Mouse (Mus musculus) lung, embryonic 14.5 days (tissue): ENCODE data around the gene Esr1. TPM values are rescaled to one million over a fixed set of nuclear protein-coding genes. Genes with fewer than 3 reads are reported as not detected.
A peak's percentile ranks its signal among the peaks of the same experiment; 100 is the strongest.

Experiments used
- ATAC-seq: fragments of 200-750 bp; cut with Nextera tagmentation; 2 replicates; pipeline ENCODE4 v1.8.0; 2017; ENCODE audit warnings: mild to moderate bottlenecking, moderate TSS enrichment, moderate library complexity; ENCODE audit not compliant: insufficient read depth
- DNase-seq: peaks from one replicate; pipeline ENCODE4 v3.0.0-alpha.2; 2015
- H3K27ac ChIP-seq: fragments of 300-500 bp; sonication (generic); 2 replicates; pipeline ENCODE4 v1.5.1; 2014; ENCODE audit warnings: low read depth, mild to moderate bottlenecking, moderate library complexity
- H3K27me3 ChIP-seq: fragments of 300-500 bp; sonication (generic); 2 replicates; pipeline ENCODE4 v1.6.1; 2014; ENCODE audit warnings: low read length, control low read depth; ENCODE audit not compliant: insufficient read depth
- H3K36me3 ChIP-seq: fragments of 300-500 bp; sonication (generic); 2 replicates; pipeline ENCODE4 v1.6.1; 2014; ENCODE audit warnings: control low read depth; ENCODE audit not compliant: insufficient read depth
- H3K4me1 ChIP-seq: fragments of 300-500 bp; sonication (generic); 2 replicates; pipeline ENCODE4 v1.6.1; 2014; ENCODE audit warnings: antibody characterized with exemption, control low read depth; ENCODE audit not compliant: insufficient read depth
- H3K4me2 ChIP-seq: fragments of 300-500 bp; sonication (generic); 2 replicates; pipeline ENCODE4 v1.6.1; 2014; ENCODE audit warnings: mild to moderate bottlenecking
- H3K4me3 ChIP-seq: fragments of 300-500 bp; sonication (generic); 2 replicates; pipeline ENCODE4 v1.5.1; 2014; ENCODE audit warnings: low read depth, low read length
- H3K9ac ChIP-seq: fragments of 300-500 bp; sonication (generic); 2 replicates; pipeline ENCODE4 v1.6.1; 2014
- H3K9me3 ChIP-seq: fragments of 300-500 bp; sonication (generic); 2 replicates; pipeline ENCODE4 v1.6.1; 2016; ENCODE audit warnings: low read depth, low read length, control low read depth
- CTCF ChIP-seq: IDR thresholded peaks from 2 replicates; pipeline ENCODE4 v1.5.1; 2016; ENCODE audit warnings: antibody characterized with exemption, low read depth
- whole genome bisulfite sequencing: fragments of 180-500 bp; shearing (Covaris S2); extraction: QIAGEN DNeasy Blood & Tissue Kit; methylation state at CpG from one replicate; pipeline ENCODE4 v1.1.7; 2014; 5-methylcytosine and 5-hydroxymethylcytosine counted together
- polyA plus RNA-seq: library from polyadenylated mRNA; unstranded; fragments of >200 nt; fragmentation: Nextera tagmentation; extraction: Ambion mirVana; gene quantifications from 2 replicates; pipeline ENCODE4 v1.2.1, GENCODE M21; 2014

The Esr1 gene
- polyA plus RNA-seq, 1 experiment from 2014 or later: 0.05 TPM

DNA sequence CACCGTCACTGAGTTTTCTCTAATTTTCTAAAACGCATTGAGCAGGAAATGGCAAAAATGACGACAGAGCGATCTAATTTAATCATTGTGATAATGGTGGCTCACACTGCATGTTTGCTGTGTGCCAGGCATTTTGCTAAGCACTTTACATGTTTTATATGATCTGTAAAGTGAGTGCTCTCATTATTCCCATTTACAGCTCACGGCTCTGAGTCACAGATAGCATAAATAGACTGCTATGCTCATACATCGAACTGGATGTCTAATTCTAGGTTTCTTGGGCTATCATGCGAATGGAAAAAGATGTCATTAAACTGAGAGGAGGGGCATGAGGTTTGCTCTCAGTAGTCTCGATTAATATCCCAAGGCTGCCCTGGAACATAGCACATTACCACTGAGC lies 274.6 kb downstream of the Esr1 start:
- no peak overlapping the region for H3K4me3 ChIP-seq
- H3K27ac ChIP-seq: no peak overlapping the region
- no peak overlapping the region for H3K4me2 ChIP-seq
- H3K27me3 ChIP-seq: no peaks in the 10 kb centered on the region
- H3K4me1 ChIP-seq: no peaks in the 10 kb centered on the region
- DNase-seq (no peak), ATAC-seq (no peak)
- H3K9me3 ChIP-seq: no peaks in the 10 kb centered on the region
- 58% methylated on average over 8 of the region's 8 CpGs for WGBS
- no peaks in the 10 kb centered on the region for H3K36me3 ChIP-seq
- no peak overlapping the region for H3K9ac ChIP-seq
- TF ChIP-seq CTCF: no peak

DNA sequence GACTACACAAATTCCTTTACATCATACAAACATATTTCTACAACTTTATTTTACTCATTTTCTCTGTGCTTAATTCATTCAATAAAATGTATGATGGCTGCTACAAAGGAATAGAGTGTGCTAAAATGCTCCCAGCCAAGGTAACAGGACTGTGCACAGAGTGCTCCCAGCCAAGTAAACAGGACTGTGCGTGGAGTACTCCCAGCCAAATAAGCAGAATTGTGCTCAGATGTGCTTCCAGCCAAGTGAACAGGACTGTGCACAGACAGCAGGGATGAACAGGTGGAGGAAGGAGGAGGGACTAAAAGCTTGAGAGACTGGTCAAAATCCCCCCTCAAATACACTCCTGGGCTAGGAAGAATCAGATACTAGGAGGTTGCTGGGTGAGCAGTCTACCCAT lies 282.1 kb downstream of the Esr1 start:
- WGBS: 47% methylated on average over 1 of the region's 1 CpGs
- Histone ChIP-seq H3K9ac (no peak overlapping the region), H3K9me3 (no peaks in the 10 kb centered on the region), H3K4me3 (no peak overlapping the region), H3K27me3 (no peaks in the 10 kb centered on the region), H3K36me3 (no peaks in the 10 kb centered on the region), H3K27ac (no peak overlapping the region), H3K4me1 (no peaks in the 10 kb centered on the region), H3K4me2 (no peak overlapping the region)
- DNase-seq: no peak
- TF ChIP-seq CTCF: no peak
- no peak for ATAC-seq

GRCm38 (mm10) chr10:4897789-4898188 lies 286.4 kb downstream of the Esr1 start:
- no peak for ATAC-seq
- H3K9ac ChIP-seq: no peak overlapping the region
- no peaks in the 10 kb centered on the region for H3K9me3 ChIP-seq
- no peak overlapping the region for H3K4me3 ChIP-seq
- DNase-seq: peak; percentile 11
- no peaks in the 10 kb centered on the region for H3K27me3 ChIP-seq
- no peaks in the 10 kb centered on the region for H3K4me1 ChIP-seq
- WGBS: 60% methylated on average over 4 of the region's 4 CpGs
- H3K4me2 ChIP-seq: no peak overlapping the region
- no peak for TF ChIP-seq CTCF
- no peak overlapping the region for H3K27ac ChIP-seq
- no peaks in the 10 kb centered on the region for H3K36me3 ChIP-seq

DNA sequence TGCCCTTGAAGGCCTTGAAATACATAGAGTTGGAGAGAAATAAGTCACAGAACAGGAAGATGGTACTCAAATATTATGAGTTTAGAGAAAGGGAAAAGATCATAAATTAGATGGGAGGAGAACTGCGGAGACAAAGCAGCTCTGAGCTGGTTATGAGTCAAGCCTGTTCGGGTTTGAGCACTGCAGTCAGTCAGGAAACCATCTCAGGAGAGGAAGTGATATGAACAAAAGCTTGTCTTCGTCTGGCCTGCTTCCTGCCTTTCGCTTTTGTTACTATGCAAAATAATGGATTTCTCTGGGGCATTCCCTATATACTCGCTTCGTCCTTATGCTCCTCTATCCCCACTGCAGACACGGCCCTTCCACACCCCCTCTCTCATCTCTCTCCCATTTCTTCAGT lies 288.9 kb downstream of the Esr1 start:
- no peaks in the 10 kb centered on the region for H3K27me3 ChIP-seq
- H3K9me3 ChIP-seq: no peaks in the 10 kb centered on the region
- WGBS: 68% methylated on average over 7 of the region's 7 CpGs
- no peak overlapping the region for H3K4me2 ChIP-seq
- H3K27ac ChIP-seq: no peak overlapping the region
- H3K4me3 ChIP-seq: no peak overlapping the region
- TF ChIP-seq CTCF: no peak
- DNase-seq (no peak), ATAC-seq (no peak)
- H3K36me3 ChIP-seq: no peaks in the 10 kb centered on the region
- no peaks in the 10 kb centered on the region for H3K4me1 ChIP-seq
- H3K9ac ChIP-seq: no peak overlapping the region

- no peaks in the 10 kb centered on the region for H3K4me1 ChIP-seq
- H3K27ac ChIP-seq: no peak overlapping the region
- no peak overlapping the region for H3K4me3 ChIP-seq
- DNase-seq (no peak), ATAC-seq (no peak)
- H3K27me3 ChIP-seq: no peaks in the 10 kb centered on the region
- no peak overlapping the region for H3K9ac ChIP-seq
- TF ChIP-seq CTCF: no peak
- no peaks in the 10 kb centered on the region for H3K9me3 ChIP-seq
- H3K36me3 ChIP-seq: no peaks in the 10 kb centered on the region
- WGBS: 69% methylated on average over 2 of the region's 2 CpGs
- no peak overlapping the region for H3K4me2 ChIP-seq
Measured at GRCm38 (mm10) chr10:4909271-4909670, 297.9 kb downstream of the Esr1 start.

DNA sequence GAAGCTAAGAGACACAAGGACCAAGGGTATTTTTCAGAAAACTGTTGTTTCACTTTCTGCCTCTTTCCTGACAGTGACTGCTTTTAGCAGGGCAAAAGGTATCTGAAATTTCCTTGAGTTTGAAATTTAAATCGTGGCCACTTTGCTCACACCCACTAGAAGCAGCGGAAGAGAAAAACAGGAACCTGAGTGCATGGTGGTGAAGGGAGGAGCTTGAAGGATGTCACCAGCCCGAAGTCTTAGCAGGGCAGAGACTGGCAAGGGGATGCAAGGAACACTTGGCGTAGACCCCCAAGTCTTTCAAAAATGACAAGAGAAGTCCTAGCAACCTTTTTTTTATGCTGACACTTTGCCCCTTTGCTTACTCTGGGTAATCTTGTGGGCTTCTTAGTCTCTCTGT lies 299.1 kb downstream of the Esr1 start:
- ATAC-seq (no peak), DNase-seq (no peak)
- Histone ChIP-seq H3K36me3 (no peaks in the 10 kb centered on the region), H3K4me3 (no peak overlapping the region), H3K27me3 (no peaks in the 10 kb centered on the region), H3K9ac (no peak overlapping the region), H3K27ac (no peak overlapping the region), H3K9me3 (no peaks in the 10 kb centered on the region), H3K4me2 (no peak overlapping the region), H3K4me1 (no peaks in the 10 kb centered on the region)
- 80% methylated on average over 4 of the region's 4 CpGs for WGBS
- TF ChIP-seq CTCF: no peak

- no peak overlapping the region for H3K4me2 ChIP-seq
- no peaks in the 10 kb centered on the region for H3K4me1 ChIP-seq
- WGBS: 77% methylated on average over 4 of the region's 4 CpGs
- ATAC-seq (no peak), DNase-seq (no peak)
- no peak overlapping the region for H3K9ac ChIP-seq
- no peaks in the 10 kb centered on the region for H3K9me3 ChIP-seq
- TF ChIP-seq CTCF: no peak
- H3K27ac ChIP-seq: no peak overlapping the region
- H3K36me3 ChIP-seq: no peaks in the 10 kb centered on the region
- H3K4me3 ChIP-seq: no peak overlapping the region
- no peaks in the 10 kb centered on the region for H3K27me3 ChIP-seq
Measured at GRCm38 (mm10) chr10:4919046-4919445, 307.7 kb downstream of the Esr1 start.

DNA sequence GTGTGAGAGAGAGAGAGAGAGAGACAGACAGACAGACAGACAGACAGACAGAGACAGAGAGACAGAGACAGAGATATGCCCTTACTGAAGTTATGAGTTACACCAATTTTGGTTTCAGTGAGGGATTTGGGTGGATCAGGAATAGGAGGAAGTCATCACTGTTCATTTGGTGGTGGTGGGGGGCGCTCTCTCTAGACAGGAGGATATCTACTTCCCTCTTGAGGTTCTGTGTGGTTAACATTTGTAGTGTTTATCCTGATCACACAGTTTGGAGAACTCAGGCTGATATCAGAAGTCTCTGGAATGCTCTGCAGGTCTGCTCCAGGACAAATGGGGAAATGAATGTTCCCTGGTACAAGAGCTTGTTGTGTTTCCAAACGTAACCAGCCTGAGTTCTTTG lies 312.2 kb downstream of the Esr1 start:
- WGBS: 64% methylated on average over 2 of the region's 2 CpGs
- no peak overlapping the region for H3K4me3 ChIP-seq
- H3K27me3 ChIP-seq: no peaks in the 10 kb centered on the region
- no peaks in the 10 kb centered on the region for H3K9me3 ChIP-seq
- TF ChIP-seq CTCF: no peak
- DNase-seq: no peak
- H3K9ac ChIP-seq: no peak overlapping the region
- H3K4me2 ChIP-seq: no peak overlapping the region
- H3K4me1 ChIP-seq: no peaks in the 10 kb centered on the region
- no peak overlapping the region for H3K27ac ChIP-seq
- no peaks in the 10 kb centered on the region for H3K36me3 ChIP-seq
- ATAC-seq: no peak
